9 mouse cellular contexts compared by ENCODE assay signal in genomic region chr10:127663590-127663989, GRCm38 (mm10). TPM values are rescaled to one million over a fixed set of nuclear protein-coding genes. Genes with fewer than 3 reads are reported as not detected.
DNase-seq lines count a peak whose midpoint lies in the region; ATAC-seq and TF ChIP-seq lines count a peak whose summit lies in the region.
"Had no signal": no experiment of that assay in that cellular context is flagged by ENCODE, and none has a peak within 500 bp of the region (broad histone marks: within the 10 kb centered on the region; RNA-seq: fewer than 3 reads in every experiment).

No protein-coding gene starts in this region.

- no peak for TF ChIP-seq CTCF in cortical plate, adult 2 months (IDR thresholded peaks at IDR 0.05; ENCODE audit: extremely low read depth, insufficient read depth, low read length)

- peak overlapping the region; percentile 7; the same call in 1 of the 2 replicates for H3K4me3 ChIP-seq in liver, embryonic 11.5 days (ENCODE audit: low read depth, low read length)
- no peak overlapping the region for H3K4me3 ChIP-seq in liver, embryonic 12.5 days
- peak overlapping the region; percentile 98; the same call in 1 of the 2 replicates for H3K4me3 ChIP-seq in cortical plate, adult 2 months (ENCODE audit: insufficient read depth, low read length)
- peak overlapping the region; percentile 98 for H3K4me3 ChIP-seq in myocyte

- peaks cover 62% of the 10 kb centered on the region for H3K27me3 ChIP-seq in liver, embryonic 11.5 days (replicated peaks; ENCODE audit: control insufficient read depth, insufficient read depth, low read length)
- peaks cover 74% of the 10 kb centered on the region for H3K27me3 ChIP-seq in liver, embryonic 12.5 days (replicated peaks)
- H3K27me3 ChIP-seq in myocyte (ENCODE audit: control insufficient read depth, insufficient read depth, insufficient read length): no peaks in the 10 kb centered on the region

- no peak overlapping the region for H3K9ac ChIP-seq in liver, embryonic 11.5 days (ENCODE audit: low read depth, low read length)
- no peak overlapping the region for H3K9ac ChIP-seq in liver, embryonic 12.5 days
- H3K9ac ChIP-seq: midbrain, embryonic 12.5 days had no signal

- no peaks in the 10 kb centered on the region for H3K36me3 ChIP-seq in liver, embryonic 11.5 days (ENCODE audit: control insufficient read depth, insufficient read depth, low read length)
- peaks cover 21% of the 10 kb centered on the region for H3K36me3 ChIP-seq in liver, embryonic 12.5 days
- peaks cover 20% of the 10 kb centered on the region for H3K36me3 ChIP-seq in myocyte (ENCODE audit: control insufficient read depth, insufficient read depth)
- H3K36me3 ChIP-seq: midbrain, embryonic 12.5 days had no signal

- H3K9me3 ChIP-seq in liver, embryonic 11.5 days (ENCODE audit: control insufficient read depth, low read length): no peaks in the 10 kb centered on the region
- no peaks in the 10 kb centered on the region for H3K9me3 ChIP-seq in liver, embryonic 12.5 days (replicated peaks)
- H3K9me3 ChIP-seq: midbrain, embryonic 12.5 days had no signal

- WGBS in liver, embryonic 11.5 days: 32% methylated on average over 5 of the region's 5 CpGs
- 31% methylated on average over 5 of the region's 5 CpGs for WGBS in liver, embryonic 12.5 days (ENCODE audit: insufficient replicate concordance)

- peaks cover 33% of the 10 kb centered on the region for H3K79me2 ChIP-seq in myocyte (ENCODE audit: control insufficient read depth, insufficient read depth)

- intact Hi-C loops in heart, postnatal 25 days (cut with DNase I): no loop called here

- H3K4me2 ChIP-seq in liver, embryonic 11.5 days: no peak overlapping the region; the same call in 1 of the 2 replicates
- no peak overlapping the region for H3K4me2 ChIP-seq in liver, embryonic 12.5 days
- peak overlapping the region; percentile 97 for H3K4me2 ChIP-seq in myocyte (ENCODE audit: low read depth)
- H3K4me2 ChIP-seq: midbrain, embryonic 12.5 days had no signal

- TF ChIP-seq POLR2A in cortical plate, adult 2 months (IDR thresholded peaks at IDR 0.05; ENCODE audit: extremely low read depth, insufficient read depth, low read length): no peak
- TF ChIP-seq POLR2A in myocyte (IDR thresholded peaks at IDR 0.05; ENCODE audit: insufficient read length, low read depth): no peak

- H3ac ChIP-seq in myocyte (ENCODE audit: control insufficient read depth, insufficient read length): no peak overlapping the region

- ATAC-seq in liver, embryonic 11.5 days (replicated peaks; ENCODE audit: low FRiP score): no peak
- ATAC-seq in liver, embryonic 12.5 days: no peak

- peak; percentile 7 for DNase-seq in heart, adult 8-10 months (ENCODE audit: low spot score)
- DNase-seq in heart, postnatal 25 days (ENCODE audit: low spot score): no peak
- DNase-seq in liver, embryonic 11.5 days (ENCODE audit: low spot score): no peak
- no peak for DNase-seq in gastrocnemius, postnatal 4 days (ENCODE audit: low spot score in 2 of 2)
- no peak for DNase-seq in thymus, postnatal 36 days

- H3K27ac ChIP-seq in liver, embryonic 11.5 days (ENCODE audit: low read depth, low read length): no peak overlapping the region
- H3K27ac ChIP-seq in liver, embryonic 12.5 days: no peak overlapping the region
- H3K27ac ChIP-seq in cortical plate, adult 2 months (ENCODE audit: insufficient read depth, low read length): no peak overlapping the region
- H3K27ac ChIP-seq: midbrain, embryonic 12.5 days had no signal

- peaks cover 44% of the 10 kb centered on the region for H3K4me1 ChIP-seq in liver, embryonic 11.5 days (replicated peaks; ENCODE audit: control insufficient read depth, insufficient read depth, low read length)
- H3K4me1 ChIP-seq in liver, embryonic 12.5 days: peaks cover 67% of the 10 kb centered on the region
- H3K4me1 ChIP-seq in cortical plate, adult 2 months (ENCODE audit: control insufficient read depth, insufficient read depth, low read length): peaks cover 6% of the 10 kb centered on the region; the same call in 1 of the 2 replicates

TF ChIP-seq in myocyte, 11 proteins besides CTCF, POLR2A, EP300 and RAD21:
- no peak for TF ChIP-seq USF1 (IDR thresholded peaks at IDR 0.05; ENCODE audit: low read depth)

RNA-seq across cellular contexts. Expression of gene Nemp1, which starts 3.1 kb away (rescaled TPM):
- total RNA-seq in heart, adult 8-10 months (2022): 1 to 10 TPM; 3.0 to 5.1 (median 3.6) TPM
- 1 to 10 TPM; 3.4 to 4.4 TPM for total RNA-seq in heart, postnatal 25 days (2021)
- 10.5 and 11.2 TPM in 2 replicates for polyA plus RNA-seq in liver, embryonic 11.5 days (2014; fragmentation: Nextera tagmentation; extraction: Ambion mirVana)
- 7.0 and 8.0 TPM in 2 replicates for polyA plus RNA-seq in liver, embryonic 12.5 days (2016; fragmentation: Nextera tagmentation; extraction: Ambion mirVana)
- polyA plus RNA-seq in cortical plate, adult 2 months (2012; rRNA removed): 3.8 TPM in 2 replicates
- polyA plus RNA-seq in myocyte (2012; fragmentation: generic; extraction: Trizol): 5.6 TPM
- 1 to 10 TPM; 6.0 to 7.3 TPM for total RNA-seq in gastrocnemius, postnatal 4 days (2021)

RNA-seq across cellular contexts. Expression of gene Nab2, which starts 4.8 kb away (rescaled TPM):
- total RNA-seq in heart, adult 8-10 months (2022): 10 to 100 TPM in 1 of 4 experiments, 1 to 10 TPM in 3; 5.0 to 10.3 (median 6.6) TPM
- 1 to 10 TPM; 5.6 to 7.0 TPM for total RNA-seq in heart, postnatal 25 days (2021)
- polyA plus RNA-seq in liver, embryonic 11.5 days (2014; fragmentation: Nextera tagmentation; extraction: Ambion mirVana): 5.7 and 5.8 TPM in 2 replicates
- polyA plus RNA-seq in liver, embryonic 12.5 days (2016; fragmentation: Nextera tagmentation; extraction: Ambion mirVana): 2.6 and 3.4 TPM in 2 replicates
- polyA plus RNA-seq in cortical plate, adult 2 months (2012; rRNA removed): 35.3 and 40.3 TPM in 2 replicates
- polyA plus RNA-seq in myocyte (2012; fragmentation: generic; extraction: Trizol): 68.7 TPM
- 10 to 100 TPM; 14.5 to 14.8 TPM for total RNA-seq in gastrocnemius, postnatal 4 days (2021)

RNA-seq across cellular contexts. Expression of gene Stat6, which starts 20.8 kb away (rescaled TPM):
- 10 to 100 TPM; 38.4 to 43.7 (median 43.2) TPM for total RNA-seq in heart, adult 8-10 months (2022)
- 10 to 100 TPM; 45.3 to 47.6 TPM for total RNA-seq in heart, postnatal 25 days (2021)
- 28.7 TPM in 2 replicates for polyA plus RNA-seq in liver, embryonic 11.5 days (2014; fragmentation: Nextera tagmentation; extraction: Ambion mirVana)
- 19.2 and 19.4 TPM in 2 replicates for polyA plus RNA-seq in liver, embryonic 12.5 days (2016; fragmentation: Nextera tagmentation; extraction: Ambion mirVana)
- polyA plus RNA-seq in cortical plate, adult 2 months (2012; rRNA removed): 11.9 and 12.6 TPM in 2 replicates
- polyA plus RNA-seq in myocyte (2012; fragmentation: generic; extraction: Trizol): 0.26 TPM
- total RNA-seq in gastrocnemius, postnatal 4 days (2021): 10 to 100 TPM; 25.9 to 27.0 TPM

RNA-seq across cellular contexts. Expression of gene Myo1a, which starts 41.4 kb away (rescaled TPM):
- under 1 TPM in 1 of 4 experiments, not detected in 3; 0.08 TPM for total RNA-seq in heart, adult 8-10 months (2022)
- total RNA-seq in heart, postnatal 25 days (2021): under 1 TPM in 1 of 2 experiments, not detected in 1; 0.10 TPM
- polyA plus RNA-seq in liver, embryonic 11.5 days (2014; fragmentation: Nextera tagmentation; extraction: Ambion mirVana): 0.14 TPM in 1 of 2 replicates, not detected in the other
- 0.06 and 0.13 TPM in 2 replicates for polyA plus RNA-seq in liver, embryonic 12.5 days (2016; fragmentation: Nextera tagmentation; extraction: Ambion mirVana)
- polyA plus RNA-seq in cortical plate, adult 2 months (2012; rRNA removed): 1.3 and 1.7 TPM in 2 replicates
- polyA plus RNA-seq in myocyte (2012; fragmentation: generic; extraction: Trizol): 0.35 TPM
- total RNA-seq in gastrocnemius, postnatal 4 days (2021): 1 to 10 TPM in 1 of 2 experiments, under 1 TPM in 1; 0.29 to 1.0 TPM

RNA-seq across cellular contexts. Expression of gene Lrp1, which starts 42.6 kb away (rescaled TPM):
- total RNA-seq in heart, adult 8-10 months (2022): 10 to 100 TPM; 64.0 to 88.9 (median 74.0) TPM
- total RNA-seq in heart, postnatal 25 days (2021): 10 to 100 TPM; 70.7 to 90.2 TPM
- polyA plus RNA-seq in liver, embryonic 11.5 days (2014; fragmentation: Nextera tagmentation; extraction: Ambion mirVana): 35.7 and 36.8 TPM in 2 replicates
- 22.8 and 26.5 TPM in 2 replicates for polyA plus RNA-seq in liver, embryonic 12.5 days (2016; fragmentation: Nextera tagmentation; extraction: Ambion mirVana)
- polyA plus RNA-seq in cortical plate, adult 2 months (2012; rRNA removed): 294 and 309 TPM in 2 replicates
- polyA plus RNA-seq in myocyte (2012; fragmentation: generic; extraction: Trizol): 244 TPM
- 100 to 1,000 TPM; 184 to 193 TPM for total RNA-seq in gastrocnemius, postnatal 4 days (2021)

Comparison
In these comparisons a context has a peak if more than half of its experiments do, and no peak if none do; other contexts are left out.
1. RNA of gene Stat6, which starts 20.8 kb away (polyA plus RNA-seq): 28.7 TPM in liver, embryonic 11.5 days, 19.2 to 19.4 TPM in liver, embryonic 12.5 days and 11.9 to 12.6 TPM in cortical plate, adult 2 months; 0.26 TPM in myocyte (single experiment); every median in the first group is over 10 times any median in the second.